18 mouse cellular contexts compared by ENCODE assay signal in genomic region chr17:29640971-29641370, GRCm38 (mm10). TPM values are rescaled to one million over a fixed set of nuclear protein-coding genes. Genes with fewer than 3 reads are reported as not detected.
DNase-seq lines count a peak whose midpoint lies in the region; TF ChIP-seq lines count a peak whose summit lies in the region.
"Had no signal": no experiment of that assay in that cellular context is flagged by ENCODE, and none has a peak within 500 bp of the region (broad histone marks: within the 10 kb centered on the region; RNA-seq: fewer than 3 reads in every experiment).

No protein-coding gene starts in this region.

- DNase-seq in adrenal gland, adult (ENCODE audit: inconsistent age in 2 of 2, low spot score in 1 of 2): peak; percentile 80 to 91
- no peak for DNase-seq in adrenal gland, postnatal 4 days (ENCODE audit: low spot score in 2 of 2)
- DNase-seq in testis, postnatal 14 days (ENCODE audit: low spot score): no peak
- peak; percentile 78 for DNase-seq in adrenal gland, postnatal 36 days
- no peak for DNase-seq in cerebellum, adult 2 months
- DNase-seq in urinary bladder, adult 2 months (ENCODE audit: low spot score): no peak
- DNase-seq: B cell, adult 2 months; cerebellum, adult 11-12 months; cerebellum, adult 9-11 months; cerebellum, postnatal 36 days; gastrocnemius, postnatal 10 days; heart, adult 18-20 months; heart, postnatal 4 days had no signal

- no peaks in the 10 kb centered on the region; the same call in 1 of the 2 replicates for H3K4me1 ChIP-seq in testis, adult 2 months (ENCODE audit: control insufficient read depth, insufficient read depth, low read length)
- H3K4me1 ChIP-seq in cerebellum, adult 2 months (ENCODE audit: control insufficient read depth, insufficient read depth, low read length): peaks cover 21% of the 10 kb centered on the region
- H3K4me1 ChIP-seq: embryonic facial prominence, embryonic 13.5 days; forebrain, embryonic 12.5 days had no signal

- 94% methylated on average over 11 of the region's 11 CpGs for WGBS in cerebellum, adult 2 months

- TF ChIP-seq CTCF in testis, adult 2 months (IDR thresholded peaks at IDR 0.05; ENCODE audit: control insufficient read depth, insufficient read depth, insufficient replicate concordance, low read depth, low read length): no peak
- TF ChIP-seq CTCF in cerebellum, adult 2 months (IDR thresholded peaks at IDR 0.05; ENCODE audit: borderline replicate concordance, insufficient read depth, low read depth, low read length): no peak

- H3K27ac ChIP-seq in testis, adult 2 months (ENCODE audit: control insufficient read depth, insufficient read depth, low read depth, low read length): no peak overlapping the region
- H3K27ac ChIP-seq in cerebellum, adult 2 months (ENCODE audit: insufficient read depth, low read length): no peak overlapping the region
- H3K27ac ChIP-seq: embryonic facial prominence, embryonic 13.5 days; forebrain, embryonic 12.5 days; heart, embryonic 10.5 days; hindbrain, embryonic 12.5 days had no signal

- TF ChIP-seq POLR2A in testis, adult 2 months (IDR thresholded peaks at IDR 0.05; ENCODE audit: control insufficient read depth, low read depth, low read length): no peak
- no peak for TF ChIP-seq POLR2A in cerebellum, adult 2 months (IDR thresholded peaks at IDR 0.05; ENCODE audit: borderline replicate concordance, insufficient read depth, low read length)

- H3K4me3 ChIP-seq in testis, adult 2 months (ENCODE audit: control insufficient read depth, low read depth, low read length): peak overlapping the region; percentile 28; the same call in 1 of the 2 replicates
- no peak overlapping the region for H3K4me3 ChIP-seq in cerebellum, adult 2 months (replicated peaks; ENCODE audit: insufficient read depth, low read depth, low read length)
- H3K4me3 ChIP-seq: embryonic facial prominence, embryonic 13.5 days; forebrain, embryonic 12.5 days; heart, embryonic 10.5 days; hindbrain, embryonic 12.5 days had no signal

- no peaks in the 10 kb centered on the region for H3K27me3 ChIP-seq in testis, adult 2 months (ENCODE audit: control insufficient read depth, insufficient read depth, low read length)
- H3K27me3 ChIP-seq in cerebellum, adult 2 months (ENCODE audit: control insufficient read depth, insufficient read depth, low read length): no peaks in the 10 kb centered on the region
- H3K27me3 ChIP-seq: embryonic facial prominence, embryonic 13.5 days; forebrain, embryonic 12.5 days; hindbrain, embryonic 12.5 days had no signal

- peaks cover 5% of the 10 kb centered on the region for H3K36me3 ChIP-seq in testis, adult 2 months (ENCODE audit: control insufficient read depth, insufficient read depth, low read length)

RNA-seq across cellular contexts. Expression of gene Cmtr1, which starts 19.4 kb away (rescaled TPM):
- 100 to 1,000 TPM in 1 of 2 experiments, 10 to 100 TPM in 1; 99.2 to 101 TPM for total RNA-seq in adrenal gland, postnatal 4 days (2021)
- 23.8 and 25.7 TPM in 2 replicates for polyA plus RNA-seq in testis, adult 2 months (2012; rRNA removed)
- total RNA-seq in adrenal gland, postnatal 36 days (2021): 100 to 1,000 TPM in 1 of 2 experiments, 10 to 100 TPM in 1; 70.7 to 104 TPM
- polyA plus RNA-seq in cerebellum, adult 2 months (2012; rRNA removed): 96.5 and 99.1 TPM in 2 replicates
- 45.2 and 45.8 TPM in 2 replicates for polyA plus RNA-seq in urinary bladder, adult 2 months (2012; rRNA removed)

RNA-seq across cellular contexts. Expression of gene Gm28043, which starts 26.3 kb away (rescaled TPM):
- total RNA-seq in adrenal gland, postnatal 4 days (2021): 1 to 10 TPM; 6.3 to 7.8 TPM
- polyA plus RNA-seq in testis, adult 2 months (2012; rRNA removed): 0.98 and 1.2 TPM in 2 replicates
- total RNA-seq in adrenal gland, postnatal 36 days (2021): 1 to 10 TPM; 2.6 to 2.7 TPM
- polyA plus RNA-seq in cerebellum, adult 2 months (2012; rRNA removed): 3.2 and 4.3 TPM in 2 replicates
- 1.7 and 1.8 TPM in 2 replicates for polyA plus RNA-seq in urinary bladder, adult 2 months (2012; rRNA removed)

RNA-seq across cellular contexts. Expression of gene Rnf8, which starts 26.4 kb away (rescaled TPM):
- total RNA-seq in adrenal gland, postnatal 4 days (2021): 10 to 100 TPM; 88.9 to 93.3 TPM
- polyA plus RNA-seq in testis, adult 2 months (2012; rRNA removed): 19.7 and 21.0 TPM in 2 replicates
- total RNA-seq in adrenal gland, postnatal 36 days (2021): 10 to 100 TPM; 39.1 to 53.3 TPM
- polyA plus RNA-seq in cerebellum, adult 2 months (2012; rRNA removed): 66.3 and 72.1 TPM in 2 replicates
- polyA plus RNA-seq in urinary bladder, adult 2 months (2012; rRNA removed): 31.7 and 35.6 TPM in 2 replicates

Comparison
In these comparisons a context has a peak if more than half of its experiments do, and no peak if none do; other contexts are left out.
1. DNase-seq: peak in adrenal gland, adult (2 of 2) and adrenal gland, postnatal 36 days (2 of 2); none in adrenal gland, postnatal 4 days (0 of 2), testis, postnatal 14 days (single experiment), cerebellum, adult 2 months (0 of 2) and urinary bladder, adult 2 months (single experiment).